Mouse (Mus musculus): ENCODE data around the gene Kmt2b. TPM values are rescaled to one million over a fixed set of nuclear protein-coding genes. Genes with fewer than 3 reads are reported as not detected.

Gene Kmt2b
- polyA plus RNA-seq, 1 experiment = 102 TPM

DNA sequence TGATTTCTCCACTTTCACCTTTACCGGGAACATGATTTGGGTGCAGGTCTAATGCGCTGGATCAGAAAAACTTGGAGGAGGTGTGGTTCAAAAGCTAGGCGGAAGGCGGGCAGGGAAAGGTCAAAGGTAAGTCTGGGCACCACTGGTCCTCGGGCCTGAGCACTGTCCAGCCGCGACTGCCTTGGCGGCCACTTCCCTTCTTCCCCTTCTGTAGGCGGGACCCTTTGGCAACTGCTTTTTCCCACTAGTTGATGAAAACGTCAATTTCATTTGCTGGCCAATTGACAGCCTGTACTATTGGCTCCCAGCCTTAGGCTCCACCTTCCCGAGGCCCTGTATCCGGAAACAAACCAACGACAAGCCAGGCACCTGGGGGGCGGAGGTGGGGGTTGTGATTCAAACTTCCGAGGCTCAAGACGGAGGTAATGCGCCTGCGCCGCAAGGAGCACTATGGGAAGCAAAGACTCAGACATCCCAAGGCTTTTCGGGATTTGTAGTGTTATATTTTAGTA, 29.0 kb downstream of the Kmt2b start, which contains the start of gene Lin37:
Gene Lin37, minus strand, starts transcription at position 396 of the 512 bp plus-strand sequence.
- H3K27ac ChIP-seq (ENCODE audit: control insufficient read depth, insufficient read depth, low read depth, low read length, poor library complexity) = peak within 1 kb of the TSS; percentile 66
- TF ChIP-seq CTCF (IDR thresholded peaks at IDR 0.05; ENCODE audit: control insufficient read depth, insufficient read depth, low read length) (no peak), POLR2A (IDR thresholded peaks at IDR 0.05; ENCODE audit: borderline replicate concordance, control insufficient read depth, low read depth, low read length) (peak; percentile 62; the same call in 1 of the 2 replicates)
- H3K4me3 ChIP-seq (replicated peaks; ENCODE audit: control insufficient read depth, low read depth, low read length) = peak within 1 kb of the TSS; percentile 81
- H3K4me1 ChIP-seq (ENCODE audit: control insufficient read depth, insufficient read depth, low read length) = peaks cover 3% of the 10 kb centered on the region; the same call in 1 of the 2 replicates
- under 1% methylated on average over 20 of the region's 20 CpGs for WGBS

- WGBS = 6% methylated on average over 12 of the region's 12 CpGs
- Histone ChIP-seq H3K4me1 (ENCODE audit: control insufficient read depth, insufficient read depth, low read length) (peaks cover 2% of the 10 kb centered on the region; the same call in 1 of the 2 replicates), H3K4me3 (replicated peaks; ENCODE audit: control insufficient read depth, low read depth, low read length) (peak overlapping the region; percentile 81), H3K27ac (ENCODE audit: control insufficient read depth, insufficient read depth, low read depth, low read length, poor library complexity) (peak overlapping the region; percentile 66)
- TF ChIP-seq CTCF (IDR thresholded peaks at IDR 0.05; ENCODE audit: control insufficient read depth, insufficient read depth, low read length) (no peak), POLR2A (IDR thresholded peaks at IDR 0.05; ENCODE audit: borderline replicate concordance, control insufficient read depth, low read depth, low read length) (no peak)
Measured at GRCm38 (mm10) chr7:30558656-30559442, 29.7 kb downstream of the Kmt2b start.

GRCm38 (mm10) chr7:30557901-30558514, 30.5 kb downstream of the Kmt2b start:
- peaks cover 1% of the 10 kb centered on the region; the same call in 1 of the 2 replicates for H3K4me1 ChIP-seq (ENCODE audit: control insufficient read depth, insufficient read depth, low read length)
- no peak overlapping the region for H3K4me3 ChIP-seq (replicated peaks; ENCODE audit: control insufficient read depth, low read depth, low read length)
- H3K27ac ChIP-seq (ENCODE audit: control insufficient read depth, insufficient read depth, low read depth, low read length, poor library complexity) = no peak overlapping the region
- WGBS = 90% methylated on average over 13 of the region's 13 CpGs
- TF ChIP-seq POLR2A (IDR thresholded peaks at IDR 0.05; ENCODE audit: borderline replicate concordance, control insufficient read depth, low read depth, low read length) (no peak), CTCF (IDR thresholded peaks at IDR 0.05; ENCODE audit: control insufficient read depth, insufficient read depth, low read length) (no peak)

DNA sequence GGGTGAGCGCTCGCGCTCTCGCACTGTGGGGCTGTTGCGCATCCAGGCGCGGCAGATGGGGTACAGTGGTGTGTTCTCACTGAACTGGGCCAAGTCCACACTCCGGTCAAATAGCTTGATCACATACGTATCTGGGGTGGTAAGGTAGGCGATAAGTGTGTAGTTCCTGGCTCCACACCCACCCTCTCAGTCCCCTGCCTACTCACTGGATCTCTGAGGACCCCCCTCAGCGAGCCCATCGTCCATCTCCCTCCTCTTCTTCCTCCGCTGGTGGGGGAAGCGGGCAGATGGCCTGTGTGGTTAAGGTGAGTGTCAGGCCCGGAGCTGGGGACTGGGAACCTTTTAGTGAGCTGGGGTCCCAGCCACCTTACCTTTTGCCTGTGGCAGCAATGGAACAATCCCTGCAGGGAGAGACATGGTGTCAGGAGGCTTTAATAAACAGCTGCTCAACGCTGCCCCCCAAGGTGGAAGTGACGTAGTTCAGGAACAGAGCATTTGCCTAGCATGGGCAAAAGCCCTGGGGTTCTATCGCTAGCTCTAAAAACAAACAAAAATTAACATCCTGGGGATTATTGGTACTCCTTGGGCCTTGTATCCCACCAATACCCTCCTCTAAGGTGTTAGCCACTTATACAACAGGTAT, 31.5 kb downstream of the Kmt2b start:
- TF ChIP-seq CTCF (IDR thresholded peaks at IDR 0.05; ENCODE audit: control insufficient read depth, insufficient read depth, low read length) = 0 out of 2 replicates have a peak, but pooled peaks have one; percentile 23
- no peak for TF ChIP-seq POLR2A (IDR thresholded peaks at IDR 0.05; ENCODE audit: borderline replicate concordance, control insufficient read depth, low read depth, low read length)
- H3K4me1 ChIP-seq (ENCODE audit: control insufficient read depth, insufficient read depth, low read length) = peaks cover 1% of the 10 kb centered on the region; the same call in 1 of the 2 replicates

DNA sequence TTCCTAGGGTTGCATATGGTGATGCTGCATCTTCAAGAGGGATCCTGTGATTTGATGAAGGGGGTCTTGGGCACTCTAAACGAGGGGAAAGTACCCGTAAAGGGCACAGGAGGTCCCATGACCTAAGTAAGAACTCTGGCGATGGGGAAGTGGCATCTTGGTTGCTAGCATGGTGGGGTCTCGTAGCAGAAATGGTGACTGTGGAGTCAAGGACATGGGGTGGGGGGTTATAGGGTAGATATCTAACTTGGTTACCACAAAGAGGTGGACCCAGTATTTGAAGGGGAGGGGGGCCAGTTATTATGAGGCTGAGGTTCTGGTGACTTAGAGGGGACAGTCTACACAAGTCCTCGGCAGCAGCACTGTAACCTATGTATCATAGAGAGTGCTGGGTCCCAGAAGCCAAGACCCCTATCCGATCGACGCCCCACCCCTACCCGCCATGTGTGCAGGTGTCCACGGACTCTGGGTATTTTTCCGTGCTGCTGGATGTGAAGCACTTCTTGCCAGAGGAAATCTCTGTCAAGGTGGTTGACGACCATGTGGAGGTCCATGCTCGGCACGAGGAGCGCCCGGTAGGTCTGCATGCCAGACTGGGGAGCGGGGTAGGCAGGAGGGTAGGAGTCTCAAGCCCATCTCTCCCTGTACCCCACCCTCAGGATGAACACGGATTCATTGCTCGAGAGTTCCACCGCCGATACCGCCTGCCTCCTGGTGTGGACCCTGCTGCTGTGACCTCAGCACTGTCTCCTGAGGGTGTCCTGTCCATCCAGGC, 34.5 kb downstream of the Kmt2b start:
- H3K4me1 ChIP-seq (ENCODE audit: control insufficient read depth, insufficient read depth, low read length) = peaks cover 1% of the 10 kb centered on the region; the same call in 1 of the 2 replicates
- WGBS = 78% methylated on average over 22 of the region's 22 CpGs

More for the DNA sequence above, 31.5 kb downstream of the Kmt2b start:
- WGBS = 92% methylated on average over 18 of the region's 18 CpGs
- H3K4me3 ChIP-seq (replicated peaks; ENCODE audit: control insufficient read depth, low read depth, low read length) = no peak overlapping the region
- H3K27ac ChIP-seq (ENCODE audit: control insufficient read depth, insufficient read depth, low read depth, low read length, poor library complexity) = no peak overlapping the region

GRCm38 (mm10) chr7:30553021-30553589, 35.4 kb downstream of the Kmt2b start:
- no peaks in the 10 kb centered on the region; the same call in 1 of the 2 replicates for H3K4me1 ChIP-seq (ENCODE audit: control insufficient read depth, insufficient read depth, low read length)
- TF ChIP-seq POLR2A (IDR thresholded peaks at IDR 0.05; ENCODE audit: borderline replicate concordance, control insufficient read depth, low read depth, low read length) (no peak), CTCF (IDR thresholded peaks at IDR 0.05; ENCODE audit: control insufficient read depth, insufficient read depth, low read length) (no peak)
- 3% methylated on average over 23 of the region's 23 CpGs for WGBS

More for the DNA sequence above, 34.5 kb downstream of the Kmt2b start:
- no peak for TF ChIP-seq POLR2A (IDR thresholded peaks at IDR 0.05; ENCODE audit: borderline replicate concordance, control insufficient read depth, low read depth, low read length)
- TF ChIP-seq CTCF (IDR thresholded peaks at IDR 0.05; ENCODE audit: control insufficient read depth, insufficient read depth, low read length) = no peak
- Histone ChIP-seq H3K27ac (ENCODE audit: control insufficient read depth, insufficient read depth, low read depth, low read length, poor library complexity) (no peak overlapping the region), H3K4me3 (replicated peaks; ENCODE audit: control insufficient read depth, low read depth, low read length) (peak overlapping the region; percentile 40)

More at GRCm38 (mm10) chr7:30553021-30553589, 35.4 kb downstream of the Kmt2b start:
- Histone ChIP-seq H3K27ac (ENCODE audit: control insufficient read depth, insufficient read depth, low read depth, low read length, poor library complexity) (peak overlapping the region; percentile 80), H3K4me3 (replicated peaks; ENCODE audit: control insufficient read depth, low read depth, low read length) (peak overlapping the region; percentile 69)
